Mouse (Mus musculus): Measurements from ENCODE around the gene Arhgef18.

The Arhgef18 gene

GRCm38 (mm10) chr8:3502217-3502616 is 109.4 kb downstream of the Arhgef18 start:
- no peak for DNase-seq (ENCODE audit: low spot score)

All from embryo, embryonic 10.5 days (tissue).